Mouse (Mus musculus): Measurements from ENCODE around the gene Evi5l. TPM values are rescaled to one million over a fixed set of nuclear protein-coding genes. Genes with fewer than 3 reads are reported as not detected.

The Evi5l gene
- polyA plus RNA-seq, 1 experiment: not detected

DNA sequence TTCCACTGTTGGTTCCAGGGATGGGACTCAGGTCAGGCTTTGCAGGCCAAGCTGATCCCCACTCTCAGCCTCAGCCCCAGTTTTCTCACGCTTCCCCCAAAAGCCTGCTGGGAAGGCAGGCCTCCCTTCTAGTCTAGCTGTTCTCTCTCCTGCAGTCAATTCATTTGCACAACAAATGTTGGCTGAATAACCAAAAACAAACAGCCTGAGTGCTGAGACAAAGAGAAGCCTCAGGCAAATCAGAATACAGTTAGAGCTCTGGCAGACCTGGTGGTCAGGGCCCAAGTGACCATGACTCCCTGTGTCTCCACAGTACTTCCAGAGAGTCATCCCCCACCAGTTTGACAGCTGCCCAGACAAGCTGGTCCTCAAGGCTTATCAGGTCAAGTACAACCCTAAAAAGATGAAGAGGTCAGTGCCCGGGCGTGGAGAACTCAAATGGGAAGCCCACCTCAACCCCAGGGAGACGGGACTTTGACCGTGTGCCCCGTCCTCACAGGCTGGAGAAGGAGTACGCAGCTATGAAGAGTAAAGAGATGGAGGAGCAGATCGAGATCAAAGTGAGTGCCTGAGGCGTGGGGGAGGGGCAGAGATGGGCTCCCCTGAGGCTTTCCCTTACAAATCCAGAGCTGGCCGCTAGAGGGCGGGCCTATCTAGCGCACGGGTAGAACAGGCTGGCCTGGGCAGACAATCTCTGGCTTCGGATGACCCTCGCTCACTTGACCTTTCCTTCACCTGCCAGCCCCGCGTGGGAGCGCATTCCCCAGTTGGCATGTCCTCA, 26.6 kb downstream of the Evi5l start:
- H3K4me3 ChIP-seq (ENCODE audit: insufficient read depth, low read depth, low read length): no peak overlapping the region
- peaks cover 21% of the 10 kb centered on the region for H3K4me1 ChIP-seq (ENCODE audit: control insufficient read depth, insufficient read depth, low read length)
- H3K27ac ChIP-seq (ENCODE audit: insufficient read depth, low read depth, low read length): peak overlapping the region; percentile 43; the same call in 1 of the 2 replicates
- TF ChIP-seq POLR2A (IDR thresholded peaks at IDR 0.05; ENCODE audit: insufficient read depth, low read depth, low read length) (no peak), CTCF (IDR thresholded peaks at IDR 0.05; ENCODE audit: insufficient read depth, low read depth, low read length) (peak; percentile 92)
- 6% methylated on average over 18 of the region's 18 CpGs for WGBS

DNA sequence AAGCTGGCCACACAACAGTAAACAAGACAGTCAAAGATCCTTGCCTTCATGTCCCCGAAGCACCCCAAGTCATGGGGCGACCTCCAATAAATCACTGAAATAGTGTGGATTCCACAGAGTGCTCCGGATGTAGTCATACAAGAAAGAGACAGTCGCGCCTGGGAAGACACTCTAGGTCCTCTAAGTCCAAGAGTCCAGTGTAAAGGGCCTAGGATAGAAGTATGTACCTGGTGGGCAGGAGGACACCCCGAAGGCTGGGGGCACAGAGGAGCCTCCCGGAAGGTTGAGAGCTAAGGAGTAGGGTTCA, 27.2 kb downstream of the Evi5l start:
- no peak for TF ChIP-seq CTCF (IDR thresholded peaks at IDR 0.05; ENCODE audit: insufficient read depth, low read depth, low read length)
- no peak for TF ChIP-seq POLR2A (IDR thresholded peaks at IDR 0.05; ENCODE audit: insufficient read depth, low read depth, low read length)
- Histone ChIP-seq H3K4me3 (ENCODE audit: insufficient read depth, low read depth, low read length) (no peak overlapping the region), H3K4me1 (ENCODE audit: control insufficient read depth, insufficient read depth, low read length) (peaks cover 21% of the 10 kb centered on the region), H3K27ac (ENCODE audit: insufficient read depth, low read depth, low read length) (no peak overlapping the region)
- 59% methylated on average over 7 of the region's 7 CpGs for WGBS

DNA sequence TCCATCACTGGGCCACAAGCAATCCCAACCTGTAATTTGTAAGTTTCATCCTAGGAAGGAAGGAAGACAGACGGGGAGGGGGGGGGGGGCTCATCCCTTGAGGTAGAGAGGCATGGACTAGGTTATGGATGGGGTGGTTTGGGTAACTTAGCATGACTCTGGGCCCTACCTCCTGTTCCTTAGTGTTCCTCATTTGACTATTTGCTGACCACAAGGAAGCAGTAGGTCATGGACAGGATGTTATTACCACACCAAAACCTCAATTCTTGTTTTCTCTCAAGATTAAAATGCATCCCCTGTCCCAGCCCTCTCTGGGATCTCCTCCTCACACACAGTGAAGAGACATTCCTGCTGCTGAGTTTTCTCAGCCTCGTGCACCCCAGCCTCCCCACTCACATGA, 35.0 kb downstream of the Evi5l start:
- H3K4me1 ChIP-seq (ENCODE audit: control insufficient read depth, insufficient read depth, low read length): peaks cover 4% of the 10 kb centered on the region
- H3K4me3 ChIP-seq (ENCODE audit: insufficient read depth, low read depth, low read length): no peak overlapping the region
- 59% methylated on average over 2 of the region's 2 CpGs for WGBS
- no peak overlapping the region for H3K27ac ChIP-seq (ENCODE audit: insufficient read depth, low read depth, low read length)
- TF ChIP-seq POLR2A (IDR thresholded peaks at IDR 0.05; ENCODE audit: insufficient read depth, low read depth, low read length) (no peak), CTCF (IDR thresholded peaks at IDR 0.05; ENCODE audit: insufficient read depth, low read depth, low read length) (no peak)

DNA sequence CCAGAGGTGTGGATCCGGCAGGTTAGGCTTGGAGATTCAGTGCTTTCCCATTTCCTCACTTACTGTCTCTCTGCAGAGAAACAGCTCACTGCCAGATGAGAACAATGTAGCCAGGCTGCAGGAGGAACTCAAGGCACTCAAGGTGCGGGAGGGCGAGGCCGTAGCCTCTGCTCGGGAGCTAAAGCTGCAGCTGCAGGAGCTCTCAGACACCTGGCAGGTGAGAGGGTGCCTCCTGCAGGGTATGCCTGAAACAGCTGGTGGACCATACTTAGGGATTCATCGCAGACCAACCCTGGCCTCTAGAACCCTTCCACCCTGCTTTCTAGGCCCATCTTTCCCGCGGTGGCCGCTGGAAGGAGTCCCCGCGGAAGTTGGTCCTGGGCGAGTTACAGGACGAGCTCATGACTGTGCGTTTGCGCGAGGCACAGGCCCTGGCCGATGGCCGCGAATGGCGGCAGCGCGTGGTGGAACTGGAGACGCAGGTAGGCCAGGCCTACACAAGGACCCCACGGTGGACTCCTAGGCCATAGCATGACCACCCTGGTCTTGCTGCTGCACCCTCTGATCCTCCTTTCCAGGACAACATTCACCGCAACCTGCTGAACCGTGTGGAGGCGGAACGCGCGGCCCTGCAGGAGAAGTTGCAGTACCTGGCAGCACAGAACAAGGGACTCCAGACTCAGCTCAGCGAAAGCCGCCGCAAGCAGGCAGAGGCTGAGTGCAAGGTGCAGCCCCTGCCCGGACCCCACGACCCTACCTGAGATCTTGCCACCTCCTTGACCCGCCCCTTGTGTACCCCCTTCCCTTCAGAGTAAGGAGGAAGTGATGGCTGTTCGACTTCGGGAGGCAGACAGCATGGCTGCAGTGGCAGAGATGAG, 39.1 kb downstream of the Evi5l start:
- Histone ChIP-seq H3K4me3 (ENCODE audit: insufficient read depth, low read depth, low read length) (no peak overlapping the region), H3K27ac (ENCODE audit: insufficient read depth, low read depth, low read length) (no peak overlapping the region), H3K4me1 (ENCODE audit: control insufficient read depth, insufficient read depth, low read length) (peaks cover 10% of the 10 kb centered on the region)
- WGBS: 65% methylated on average over 38 of the region's 38 CpGs
- no peak for TF ChIP-seq CTCF (IDR thresholded peaks at IDR 0.05; ENCODE audit: insufficient read depth, low read depth, low read length)
- no peak for TF ChIP-seq POLR2A (IDR thresholded peaks at IDR 0.05; ENCODE audit: insufficient read depth, low read depth, low read length)

DNA sequence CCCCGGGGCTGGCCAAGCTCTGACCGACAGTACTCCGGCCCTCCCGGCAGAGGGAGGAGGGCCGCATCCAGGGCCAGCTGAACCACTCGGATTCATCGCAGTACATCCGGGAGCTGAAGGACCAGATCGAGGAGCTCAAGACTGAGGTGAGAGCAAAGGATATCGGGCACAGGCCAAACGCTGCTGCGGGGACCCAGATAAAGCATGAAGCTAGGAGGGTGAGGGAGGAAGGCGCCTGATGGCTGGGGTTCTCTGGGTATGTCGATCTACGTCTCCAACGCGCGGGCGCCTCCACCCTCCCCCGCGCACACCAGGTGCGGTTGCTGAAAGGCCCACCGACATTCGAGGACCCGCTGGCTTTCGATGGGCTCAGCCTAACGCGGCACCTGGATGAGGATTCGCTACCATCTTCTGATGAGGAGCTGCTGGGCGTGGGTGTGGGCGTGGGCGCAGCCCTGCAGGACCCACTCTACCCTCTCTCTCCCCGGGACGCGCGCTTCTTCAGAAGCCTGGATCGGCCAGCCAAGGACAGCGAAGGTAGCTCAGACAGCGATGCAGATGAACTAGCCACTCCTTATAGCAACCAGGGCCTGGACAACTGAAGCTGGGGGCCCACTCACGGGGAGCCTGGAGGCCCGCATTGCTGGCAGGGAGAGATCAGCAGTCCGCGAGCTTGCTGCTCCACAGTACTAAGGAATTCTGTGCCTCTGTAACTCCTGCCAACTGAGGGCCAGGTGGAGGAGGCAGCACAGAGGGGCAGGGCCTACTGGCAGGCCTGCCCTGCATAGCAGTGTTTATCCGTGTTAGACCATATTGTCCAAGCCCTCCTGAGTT, 40.0 kb downstream of the Evi5l start:
- TF ChIP-seq CTCF (IDR thresholded peaks at IDR 0.05; ENCODE audit: insufficient read depth, low read depth, low read length) (no peak), POLR2A (IDR thresholded peaks at IDR 0.05; ENCODE audit: insufficient read depth, low read depth, low read length) (no peak)
- 46% methylated on average over 44 of the region's 44 CpGs for WGBS
- H3K4me3 ChIP-seq (ENCODE audit: insufficient read depth, low read depth, low read length): no peak overlapping the region
- no peak overlapping the region for H3K27ac ChIP-seq (ENCODE audit: insufficient read depth, low read depth, low read length)
- H3K4me1 ChIP-seq (ENCODE audit: control insufficient read depth, insufficient read depth, low read length): peaks cover 14% of the 10 kb centered on the region

DNA sequence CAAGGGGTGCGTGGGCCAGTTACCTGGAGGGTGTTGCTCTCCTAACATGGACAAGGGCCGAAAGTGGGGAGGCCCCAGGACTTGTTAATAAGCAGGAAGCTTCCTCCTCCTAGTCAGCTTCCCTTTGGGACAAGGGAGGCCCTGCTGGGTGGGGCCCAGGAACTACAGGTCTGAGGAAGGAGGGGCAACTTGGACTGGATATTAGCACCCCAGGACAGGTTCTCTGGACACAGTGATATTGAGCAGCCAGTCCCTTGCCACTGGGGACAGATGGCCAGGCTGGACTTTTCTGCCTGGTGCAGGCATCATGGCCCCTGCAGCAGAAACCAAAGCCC, 40.6 kb downstream of the Evi5l start:
- Histone ChIP-seq H3K27ac (ENCODE audit: insufficient read depth, low read depth, low read length) (no peak overlapping the region), H3K4me1 (ENCODE audit: control insufficient read depth, insufficient read depth, low read length) (peaks cover 12% of the 10 kb centered on the region), H3K4me3 (ENCODE audit: insufficient read depth, low read depth, low read length) (no peak overlapping the region)
- 84% methylated on average over 2 of the region's 2 CpGs for WGBS
- TF ChIP-seq CTCF (IDR thresholded peaks at IDR 0.05; ENCODE audit: insufficient read depth, low read depth, low read length): no peak
- no peak for TF ChIP-seq POLR2A (IDR thresholded peaks at IDR 0.05; ENCODE audit: insufficient read depth, low read depth, low read length)

DNA sequence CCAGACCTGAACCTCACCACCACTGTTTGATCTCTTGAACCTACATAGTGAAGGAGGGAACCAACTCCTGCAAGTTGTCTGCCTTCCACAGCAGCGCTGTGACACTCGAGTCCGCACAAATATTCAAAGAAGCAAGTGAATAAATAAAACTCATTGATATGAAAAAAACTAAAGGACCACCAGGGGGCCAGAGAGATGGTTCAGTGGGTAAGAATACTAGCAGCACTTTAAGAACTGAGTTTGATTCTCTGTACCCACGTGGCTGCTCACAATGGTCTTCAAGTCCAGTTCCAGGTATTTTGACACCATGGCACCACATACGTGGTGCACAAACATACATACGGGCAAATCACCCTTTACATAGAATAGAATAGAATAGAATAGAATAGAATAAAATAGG, 44.7 kb downstream of the Evi5l start:
- H3K4me1 ChIP-seq (ENCODE audit: control insufficient read depth, insufficient read depth, low read length): peaks cover 38% of the 10 kb centered on the region
- no peak overlapping the region for H3K4me3 ChIP-seq (ENCODE audit: insufficient read depth, low read depth, low read length)
- TF ChIP-seq POLR2A (IDR thresholded peaks at IDR 0.05; ENCODE audit: insufficient read depth, low read depth, low read length): no peak
- TF ChIP-seq CTCF (IDR thresholded peaks at IDR 0.05; ENCODE audit: insufficient read depth, low read depth, low read length): no peak
- no peak overlapping the region for H3K27ac ChIP-seq (ENCODE audit: insufficient read depth, low read depth, low read length)
- 40% methylated on average over 6 of the region's 6 CpGs for WGBS

DNA sequence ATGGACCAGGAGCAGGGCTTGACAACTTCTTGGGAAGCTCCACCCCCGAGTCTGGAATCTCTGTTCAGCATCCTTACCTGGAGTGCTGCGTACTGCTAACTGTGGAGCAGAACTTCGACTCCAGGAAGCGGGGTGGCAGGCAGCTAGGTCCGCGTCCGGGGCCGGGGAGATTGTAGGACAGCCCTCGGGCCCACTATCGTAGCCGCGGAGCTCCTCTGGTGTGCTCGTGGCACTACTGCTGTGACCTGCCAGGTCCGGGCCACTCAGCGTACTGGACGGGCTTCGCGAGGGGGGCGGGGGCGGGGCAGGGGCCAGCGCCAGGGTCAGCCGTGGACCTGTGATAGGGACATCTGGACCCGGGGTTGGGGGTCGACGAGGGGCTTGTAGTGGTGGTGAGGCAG, 46.4 kb downstream of the Evi5l start:
- under 1% methylated on average over 25 of the region's 25 CpGs for WGBS
- Histone ChIP-seq H3K27ac (ENCODE audit: insufficient read depth, low read depth, low read length) (no peak overlapping the region), H3K4me3 (ENCODE audit: insufficient read depth, low read depth, low read length) (peak overlapping the region; percentile 29), H3K4me1 (ENCODE audit: control insufficient read depth, insufficient read depth, low read length) (peaks cover 39% of the 10 kb centered on the region)
- TF ChIP-seq CTCF (IDR thresholded peaks at IDR 0.05; ENCODE audit: insufficient read depth, low read depth, low read length) (no peak), POLR2A (IDR thresholded peaks at IDR 0.05; ENCODE audit: insufficient read depth, low read depth, low read length) (no peak)
